Mouse (Mus musculus): ENCODE data around the gene Btnl1. TPM values are rescaled to one million over a fixed set of nuclear protein-coding genes. Genes with fewer than 3 reads are reported as not detected.

Btnl1 gene
- not detected in 2 replicates for polyA plus RNA-seq (2015; fragmentation: Nextera tagmentation; extraction: Ambion mirVana)

DNA sequence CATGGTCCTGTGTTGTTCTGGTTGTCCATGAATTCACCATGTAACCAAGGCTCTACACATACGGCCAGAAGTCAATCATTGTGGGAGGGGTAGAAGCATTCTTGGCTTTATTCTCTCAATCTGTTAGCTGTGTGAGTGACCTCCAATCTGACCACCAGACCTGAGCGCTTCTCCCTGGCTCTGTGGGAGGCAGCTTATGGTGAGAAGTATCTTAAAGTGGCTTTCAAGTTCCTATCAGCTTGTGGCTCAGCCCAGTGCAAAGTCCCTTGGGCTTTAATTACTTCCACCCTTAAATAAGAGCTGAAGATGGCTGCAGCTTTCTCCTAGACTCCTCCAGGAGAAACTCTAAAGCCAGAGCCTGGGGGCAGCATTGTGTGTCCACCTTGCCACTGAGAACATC, at the start of gene Btnl1:
Gene Btnl1, plus strand, starts transcription at position 286 of the 400 bp plus-strand sequence.
- Histone ChIP-seq H3K27me3 (0 out of 2 replicates have a peak, but pooled peaks cover 3% of the 10 kb centered on the region), H3K4me2 (replicated peaks) (no peak within 1 kb of the TSS), H3K27ac (replicated peaks) (no peak within 1 kb of the TSS), H3K9me3 (no peaks in the 10 kb centered on the region), H3K4me1 (no peaks in the 10 kb centered on the region), H3K9ac (replicated peaks) (no peak within 1 kb of the TSS), H3K4me3 (no peak within 1 kb of the TSS), H3K36me3 (no peaks in the 10 kb centered on the region)
- WGBS: 90% methylated on average over 2 of the region's 2 CpGs
- ATAC-seq (replicated peaks): no peak

DNA sequence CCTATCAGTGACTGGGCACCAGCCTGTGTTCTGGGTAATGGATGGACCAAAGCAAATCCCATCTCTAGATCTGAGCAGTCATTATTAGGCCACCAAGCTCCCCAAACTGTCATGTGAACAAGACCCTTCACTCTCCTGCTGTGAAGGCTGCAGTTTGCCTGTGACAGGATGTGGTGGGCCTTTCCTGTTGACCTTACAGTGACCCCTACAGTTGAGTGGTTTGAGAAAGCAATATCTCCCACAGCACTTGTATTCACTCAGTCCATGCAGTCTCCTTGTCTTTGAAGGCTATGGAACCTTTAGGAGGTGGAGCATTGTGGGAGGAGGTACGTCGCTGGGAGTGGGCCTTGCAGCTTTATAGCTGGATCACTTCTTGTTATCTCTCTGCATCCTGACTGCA, 47.1 kb upstream of the Btnl1 start:
- WGBS: 77% methylated on average over 2 of the region's 2 CpGs
- Histone ChIP-seq H3K36me3 (no peaks in the 10 kb centered on the region), H3K4me3 (no peak overlapping the region), H3K27ac (replicated peaks) (no peak overlapping the region), H3K27me3 (no peaks in the 10 kb centered on the region), H3K9me3 (no peaks in the 10 kb centered on the region), H3K4me1 (no peaks in the 10 kb centered on the region), H3K9ac (replicated peaks) (no peak overlapping the region), H3K4me2 (replicated peaks) (no peak overlapping the region)
- ATAC-seq (replicated peaks): no peak

DNA sequence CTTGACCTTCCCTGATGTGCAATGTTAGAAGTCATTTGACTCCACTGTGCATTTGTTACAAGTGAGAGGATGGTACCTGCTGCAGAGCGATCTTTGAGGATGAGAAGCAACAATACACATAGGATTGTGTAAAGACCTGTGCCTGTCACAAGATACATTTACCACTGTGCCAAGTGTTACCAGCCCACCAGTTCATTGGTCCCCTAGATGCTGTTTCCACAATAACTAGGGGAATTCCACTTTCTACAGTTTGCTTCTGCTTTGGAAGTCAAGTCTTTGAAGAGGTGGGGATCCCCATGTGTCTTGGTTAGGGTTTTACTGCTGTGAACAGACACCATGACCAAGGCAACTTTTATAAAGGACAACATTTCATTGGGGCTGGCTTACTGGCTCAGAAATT, 45.7 kb upstream of the Btnl1 start:
- no peaks in the 10 kb centered on the region for H3K4me1 ChIP-seq
- H3K9me3 ChIP-seq: no peaks in the 10 kb centered on the region
- no peak overlapping the region for H3K27ac ChIP-seq (replicated peaks)
- no peaks in the 10 kb centered on the region for H3K27me3 ChIP-seq
- no peak for ATAC-seq (replicated peaks)
- no peak overlapping the region for H3K4me3 ChIP-seq
- H3K9ac ChIP-seq (replicated peaks): no peak overlapping the region
- no peak overlapping the region for H3K4me2 ChIP-seq (replicated peaks)
- 91% methylated on average over 1 of the region's 1 CpGs for WGBS
- H3K36me3 ChIP-seq: no peaks in the 10 kb centered on the region

DNA sequence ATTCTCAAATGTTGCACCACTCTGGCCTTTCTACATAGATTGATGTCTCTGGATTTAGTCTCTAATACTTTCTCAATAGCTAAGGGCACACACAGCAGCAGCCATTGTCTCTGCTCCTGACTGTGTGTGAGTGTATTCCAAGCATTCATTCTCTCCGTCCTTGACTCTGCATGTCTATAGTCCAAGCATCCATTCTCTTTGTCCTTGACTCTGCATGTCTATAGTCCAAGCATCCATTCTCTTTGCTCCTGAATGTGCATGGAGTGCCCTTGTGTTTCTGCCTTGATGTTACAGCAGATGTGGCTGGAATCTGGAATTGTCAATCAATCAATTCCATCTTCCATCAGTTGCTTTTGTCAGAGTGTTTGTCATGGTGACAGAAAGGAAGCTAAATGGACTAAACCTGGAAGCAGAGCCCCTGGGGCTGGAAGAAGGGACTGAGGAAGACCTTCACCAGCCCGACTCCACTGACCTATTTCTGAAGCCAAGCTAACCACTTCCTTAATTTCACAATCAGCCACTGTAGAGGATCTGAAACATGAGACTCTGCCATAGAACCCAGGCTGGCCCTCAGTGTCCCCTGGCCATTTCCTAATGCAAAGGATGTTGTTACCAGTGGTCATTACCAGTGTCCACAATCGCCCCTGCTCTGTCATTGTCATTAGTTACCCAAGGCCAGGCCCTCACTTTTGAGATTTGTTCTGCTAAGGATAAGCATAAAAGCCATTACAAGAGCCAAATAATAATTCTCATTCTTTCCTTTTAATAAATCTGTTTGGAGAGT, 36.1 kb upstream of the Btnl1 start:
- Histone ChIP-seq H3K27me3 (no peaks in the 10 kb centered on the region), H3K4me3 (no peak overlapping the region), H3K9me3 (no peaks in the 10 kb centered on the region), H3K36me3 (no peaks in the 10 kb centered on the region), H3K4me2 (replicated peaks) (no peak overlapping the region), H3K27ac (replicated peaks) (no peak overlapping the region), H3K4me1 (no peaks in the 10 kb centered on the region), H3K9ac (replicated peaks) (no peak overlapping the region)
- ATAC-seq (replicated peaks): no peak
- WGBS: 54% methylated on average over 3 of the region's 3 CpGs

DNA sequence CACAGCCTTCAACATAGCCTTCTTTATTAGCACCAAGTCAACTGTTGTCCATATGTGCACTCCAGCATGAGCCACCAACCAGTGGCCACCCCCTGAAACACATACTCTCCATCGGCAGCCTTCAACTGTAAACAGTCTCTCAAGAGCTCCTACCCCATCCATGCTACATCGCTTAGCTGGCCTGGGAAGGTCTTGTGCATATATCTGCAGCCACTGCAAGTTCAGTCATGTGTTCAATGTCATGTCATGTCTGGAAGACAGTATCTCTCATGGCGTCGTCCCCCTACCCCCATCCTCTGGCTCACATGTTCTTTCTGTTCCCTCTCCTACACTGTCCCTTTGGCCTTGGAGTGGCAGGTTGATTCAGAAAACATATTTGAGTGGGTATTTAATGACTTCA, 32.0 kb upstream of the Btnl1 start:
- Histone ChIP-seq H3K4me1 (no peaks in the 10 kb centered on the region), H3K36me3 (no peaks in the 10 kb centered on the region), H3K4me2 (replicated peaks) (no peak overlapping the region), H3K9me3 (no peaks in the 10 kb centered on the region), H3K27ac (replicated peaks) (no peak overlapping the region), H3K4me3 (no peak overlapping the region), H3K27me3 (no peaks in the 10 kb centered on the region), H3K9ac (replicated peaks) (no peak overlapping the region)
- WGBS: 95% methylated on average over 4 of the region's 4 CpGs
- ATAC-seq (replicated peaks): no peak

DNA sequence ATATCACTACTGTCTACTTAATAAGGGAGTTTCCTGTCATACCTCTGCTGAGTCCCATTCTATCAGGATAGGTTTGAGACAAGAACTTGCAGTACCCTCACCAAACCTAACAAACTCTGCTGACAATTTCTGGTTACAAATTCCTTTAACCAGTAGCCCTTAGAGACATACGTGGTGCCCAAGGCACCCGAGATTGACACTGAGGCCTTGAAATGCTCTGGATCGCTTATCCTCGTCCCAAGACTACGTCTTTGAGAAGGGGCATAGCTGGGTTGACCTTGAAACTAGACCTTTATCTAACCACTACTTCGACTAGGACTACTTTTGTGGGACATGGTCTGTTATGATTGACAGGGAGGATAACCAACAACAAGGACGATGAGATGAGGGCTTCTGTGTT, 31.4 kb upstream of the Btnl1 start:
- ATAC-seq (replicated peaks): no peak
- Histone ChIP-seq H3K9ac (replicated peaks) (no peak overlapping the region), H3K4me1 (no peaks in the 10 kb centered on the region), H3K36me3 (no peaks in the 10 kb centered on the region), H3K27ac (replicated peaks) (no peak overlapping the region), H3K9me3 (no peaks in the 10 kb centered on the region), H3K27me3 (no peaks in the 10 kb centered on the region), H3K4me3 (no peak overlapping the region), H3K4me2 (replicated peaks) (no peak overlapping the region)
- 85% methylated on average over 7 of the region's 7 CpGs for WGBS

DNA sequence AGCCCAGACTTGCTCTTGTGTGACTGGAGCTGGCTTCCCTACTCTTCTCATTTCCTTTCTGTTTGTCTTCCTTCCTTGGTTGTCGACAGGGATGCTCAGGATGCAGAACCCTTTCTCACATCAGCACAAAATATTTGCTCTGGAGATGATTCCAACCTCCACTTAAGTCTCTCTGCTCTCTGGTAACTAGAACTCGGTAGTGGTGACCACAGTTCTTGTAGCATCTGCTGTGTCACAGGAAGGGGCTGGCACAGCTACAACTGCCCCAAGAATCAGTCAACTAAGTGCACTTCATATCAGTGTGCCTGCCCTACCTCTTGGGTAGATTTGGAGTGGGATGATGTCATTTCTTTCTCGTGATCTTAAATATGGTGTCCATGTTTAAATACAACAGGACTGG, 30.9 kb upstream of the Btnl1 start:
- Histone ChIP-seq H3K4me1 (no peaks in the 10 kb centered on the region), H3K4me3 (no peak overlapping the region), H3K27me3 (no peaks in the 10 kb centered on the region), H3K27ac (replicated peaks) (no peak overlapping the region), H3K4me2 (replicated peaks) (no peak overlapping the region), H3K36me3 (no peaks in the 10 kb centered on the region), H3K9me3 (no peaks in the 10 kb centered on the region), H3K9ac (replicated peaks) (no peak overlapping the region)
- 81% methylated on average over 3 of the region's 3 CpGs for WGBS
- no peak for ATAC-seq (replicated peaks)

DNA sequence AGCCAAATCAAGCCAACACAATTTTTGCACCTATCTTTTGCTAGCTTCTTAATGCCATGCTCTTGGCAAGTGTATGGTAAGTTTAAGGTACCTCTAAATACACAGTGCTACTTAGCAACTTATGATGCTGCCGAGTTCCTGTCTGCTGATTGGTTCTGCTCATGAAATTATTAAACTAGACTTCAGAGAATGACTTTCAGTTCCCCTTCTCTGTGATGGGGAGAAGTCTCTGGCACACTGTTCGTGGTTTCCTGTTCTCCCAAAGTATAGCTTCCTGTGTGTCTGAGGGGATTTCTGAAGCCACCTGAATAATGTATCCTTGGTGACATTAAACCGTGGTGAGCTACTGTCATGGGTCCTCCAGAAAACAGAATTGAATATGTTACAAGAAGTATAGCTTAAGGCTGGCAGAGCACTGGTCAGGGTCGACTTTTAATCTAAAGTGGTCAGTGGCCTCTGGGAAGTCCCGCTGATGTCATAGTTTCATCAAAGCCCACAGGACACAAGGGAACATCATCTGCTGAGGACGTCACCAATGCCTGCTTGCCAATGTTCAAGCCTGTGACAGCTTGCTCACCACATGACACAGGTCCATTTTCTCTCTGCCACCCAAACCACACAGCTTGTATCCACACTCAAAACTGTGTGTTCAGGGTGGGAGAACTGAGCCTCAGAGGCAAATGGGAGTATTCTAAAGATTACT, 29.2 kb upstream of the Btnl1 start:
- Histone ChIP-seq H3K9ac (replicated peaks) (no peak overlapping the region), H3K27ac (replicated peaks) (no peak overlapping the region), H3K4me2 (replicated peaks) (no peak overlapping the region), H3K27me3 (no peaks in the 10 kb centered on the region), H3K4me3 (no peak overlapping the region), H3K4me1 (no peaks in the 10 kb centered on the region), H3K9me3 (no peaks in the 10 kb centered on the region), H3K36me3 (no peaks in the 10 kb centered on the region)
- no peak for ATAC-seq (replicated peaks)
- 76% methylated on average over 6 of the region's 6 CpGs for WGBS

DNA sequence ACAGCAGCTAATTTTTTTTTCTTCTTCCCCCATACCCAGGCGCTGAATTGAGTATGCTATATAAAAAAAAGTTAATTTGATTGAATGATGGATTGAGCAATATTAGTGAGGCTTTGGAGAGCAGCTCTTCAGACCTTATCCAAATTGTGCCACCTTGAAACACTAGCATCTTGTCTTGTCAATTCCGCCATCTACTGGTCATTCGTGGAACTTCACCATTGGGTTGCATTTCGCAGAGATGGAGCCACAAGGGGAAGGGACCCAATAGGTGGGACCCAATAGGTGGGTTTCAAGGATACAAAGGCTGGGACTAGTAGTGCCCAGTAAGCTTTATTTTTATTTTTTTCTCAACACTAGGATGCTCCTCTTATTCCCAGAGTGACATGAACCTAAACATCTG, 27.5 kb upstream of the Btnl1 start:
- WGBS: 5% methylated on average over 4 of the region's 4 CpGs
- H3K4me3 ChIP-seq: no peak overlapping the region
- no peaks in the 10 kb centered on the region for H3K9me3 ChIP-seq
- no peaks in the 10 kb centered on the region for H3K36me3 ChIP-seq
- no peak overlapping the region for H3K4me2 ChIP-seq (replicated peaks)
- H3K9ac ChIP-seq (replicated peaks): no peak overlapping the region
- H3K27ac ChIP-seq (replicated peaks): no peak overlapping the region
- no peak for ATAC-seq (replicated peaks)
- H3K4me1 ChIP-seq: no peaks in the 10 kb centered on the region
- H3K27me3 ChIP-seq: no peaks in the 10 kb centered on the region

DNA sequence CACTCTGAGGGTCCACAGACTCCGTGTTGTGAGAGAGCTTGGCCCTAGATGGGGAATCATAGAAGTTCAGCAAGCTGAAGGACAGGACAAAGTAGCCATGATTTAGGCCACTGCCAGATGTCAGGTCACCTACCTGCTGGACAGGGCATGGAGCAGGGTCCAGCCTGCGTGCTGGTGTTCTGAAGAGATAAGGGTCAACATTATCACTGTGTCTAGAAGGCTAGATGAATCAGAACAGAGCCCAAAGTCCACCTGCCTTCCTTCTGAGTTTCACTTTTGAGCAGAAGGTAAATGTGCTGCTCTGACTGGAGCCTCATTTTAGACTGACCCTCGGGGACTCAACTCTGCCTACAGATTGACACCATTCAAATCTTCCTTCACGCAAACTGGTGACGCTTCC, 22.4 kb upstream of the Btnl1 start, which contains the start of gene Btnl2:
Gene Btnl2, plus strand, starts transcription at position 284 of the 400 bp plus-strand sequence.
- Histone ChIP-seq H3K27ac (replicated peaks) (no peak within 1 kb of the TSS), H3K36me3 (no peaks in the 10 kb centered on the region), H3K9me3 (no peaks in the 10 kb centered on the region), H3K9ac (replicated peaks) (no peak within 1 kb of the TSS), H3K4me3 (no peak within 1 kb of the TSS), H3K4me1 (no peaks in the 10 kb centered on the region), H3K27me3 (no peaks in the 10 kb centered on the region), H3K4me2 (replicated peaks) (no peak within 1 kb of the TSS)
- 86% methylated on average over 5 of the region's 5 CpGs for WGBS
- no peak for ATAC-seq (replicated peaks)

DNA sequence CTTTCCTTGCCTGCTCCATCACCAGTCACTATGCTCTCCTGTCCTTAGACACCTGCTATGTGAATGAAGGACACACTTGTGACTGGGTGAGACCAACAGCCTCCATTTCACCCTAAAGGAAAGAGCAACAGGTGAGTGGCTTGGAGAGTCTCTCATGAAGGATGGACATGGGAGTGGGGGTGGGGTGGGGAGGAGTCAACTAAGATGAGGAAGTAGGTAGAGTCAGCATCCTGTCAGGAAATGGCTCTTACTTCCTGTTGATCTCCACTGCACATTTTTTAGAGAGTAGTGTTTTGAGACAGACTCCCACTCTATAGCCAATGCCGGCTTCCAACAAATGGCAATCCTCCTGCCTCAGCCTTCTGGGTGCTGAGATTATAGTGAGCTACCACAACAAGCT, 22.0 kb upstream of the Btnl1 start:
- Histone ChIP-seq H3K27ac (replicated peaks) (no peak overlapping the region), H3K27me3 (no peaks in the 10 kb centered on the region), H3K9me3 (no peaks in the 10 kb centered on the region), H3K4me3 (no peak overlapping the region), H3K4me2 (replicated peaks) (no peak overlapping the region), H3K36me3 (no peaks in the 10 kb centered on the region), H3K9ac (replicated peaks) (no peak overlapping the region), H3K4me1 (no peaks in the 10 kb centered on the region)
- 77% methylated on average over 1 of the region's 1 CpGs for WGBS
- no peak for ATAC-seq (replicated peaks)

DNA sequence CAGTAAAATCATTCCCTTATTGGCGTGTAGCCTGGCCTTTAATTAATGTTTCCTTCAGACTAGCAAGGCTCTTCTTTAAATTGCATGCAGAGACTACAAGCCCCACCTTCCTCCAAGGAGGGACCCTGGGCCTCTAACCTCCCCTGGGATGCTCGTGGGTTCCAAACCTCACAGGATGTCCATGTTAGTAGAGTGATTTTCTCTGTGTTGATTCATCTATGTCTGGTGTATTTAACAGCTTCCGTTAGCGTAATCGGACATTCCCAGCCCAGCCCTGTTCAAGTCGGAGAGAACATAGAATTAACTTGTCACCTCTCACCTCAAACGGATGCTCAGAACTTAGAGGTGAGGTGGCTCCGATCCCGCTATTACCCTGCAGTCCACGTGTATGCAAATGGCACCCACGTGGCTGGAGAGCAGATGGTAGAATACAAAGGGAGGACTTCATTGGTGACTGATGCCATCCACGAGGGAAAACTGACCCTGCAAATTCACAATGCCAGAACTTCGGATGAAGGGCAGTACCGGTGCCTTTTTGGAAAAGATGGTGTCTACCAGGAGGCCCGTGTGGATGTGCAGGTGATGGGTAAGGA, 13.9 kb upstream of the Btnl1 start:
- H3K4me2 ChIP-seq (replicated peaks): no peak overlapping the region
- WGBS: 87% methylated on average over 15 of the region's 15 CpGs
- no peaks in the 10 kb centered on the region for H3K27me3 ChIP-seq
- no peak overlapping the region for H3K4me3 ChIP-seq
- no peak overlapping the region for H3K9ac ChIP-seq (replicated peaks)
- ATAC-seq (replicated peaks): no peak
- H3K36me3 ChIP-seq: no peaks in the 10 kb centered on the region
- H3K27ac ChIP-seq (replicated peaks): no peak overlapping the region
- no peaks in the 10 kb centered on the region for H3K9me3 ChIP-seq
- no peaks in the 10 kb centered on the region for H3K4me1 ChIP-seq

Data from forebrain, embryonic 15.5 days (tissue).